Mouse (Mus musculus) small intestine, adult 2 months (tissue): ENCODE measurements at regions not wholly inside any gene's neighbourhood (a gene's known extent, or its start where the extent isn't known, plus 50 kb on each side); places are given as distances from the start of the nearest gene placed in this dataset.

Source experiments
- H3K27ac ChIP-seq: fragments of 200-500 bp; 2 replicates; pipeline ENCODE4 v1.5.1; 2012; ENCODE audit warnings: low read depth, low read length, control low read depth, inconsistent platforms; ENCODE audit not compliant: insufficient read depth
- H3K27me3 ChIP-seq: fragments of 200-500 bp; 2 replicates; pipeline ENCODE4 v1.6.1; 2012; ENCODE audit warnings: mild to moderate bottlenecking, moderate library complexity, low read length, inconsistent platforms; ENCODE audit not compliant: control insufficient read depth, insufficient read depth
- H3K36me3 ChIP-seq: fragments of 200-500 bp; 2 replicates; pipeline ENCODE4 v1.6.1; 2012; ENCODE audit warnings: mild to moderate bottlenecking, low read length, control low read depth, inconsistent platforms; ENCODE audit not compliant: control insufficient read depth, insufficient read depth
- H3K4me1 ChIP-seq: fragments of 200-500 bp; 2 replicates; pipeline ENCODE4 v1.6.1; 2012; ENCODE audit warnings: low read length, inconsistent platforms, mixed read lengths; ENCODE audit not compliant: control insufficient read depth, insufficient read depth, insufficient read length
- H3K4me3 ChIP-seq: fragments of 200-500 bp; 2 replicates; pipeline ENCODE4 v1.5.1; 2012; ENCODE audit warnings: low read depth, mild to moderate bottlenecking, control low read depth, inconsistent platforms, low read length, moderate library complexity
- CTCF ChIP-seq: fragments of 200-500 bp; IDR thresholded peaks from 2 replicates; pipeline ENCODE4 v1.5.1; 2012; ENCODE audit warnings: low read depth, mild to moderate bottlenecking, control low read depth, inconsistent platforms, low read length, moderate library complexity, mixed read lengths; ENCODE audit not compliant: insufficient replicate concordance, insufficient read length; ENCODE audit errors: extremely low read depth
- POLR2A ChIP-seq: fragments of 200-500 bp; IDR thresholded peaks from 2 replicates; pipeline ENCODE4 v1.6.1; 2012; ENCODE audit warnings: low read depth, mild to moderate bottlenecking, control low read depth, inconsistent platforms, low read length, moderate library complexity
- WGBS: fragments of 180-500 bp; shearing (Covaris S2); methylation state at CpG from one replicate; pipeline ENCODE4 v1.1.7; 2018; 5-methylcytosine and 5-hydroxymethylcytosine counted together

GRCm38 (mm10) chrX:99397344-99397743 lies 73.7 kb downstream of the Pja1 start:
- no peak for TF ChIP-seq CTCF
- no peak for TF ChIP-seq POLR2A
- Histone ChIP-seq H3K36me3 (no peaks in the 10 kb centered on the region), H3K27me3 (no peaks in the 10 kb centered on the region), H3K4me1 (no peaks in the 10 kb centered on the region), H3K27ac (no peak overlapping the region), H3K4me3 (no peak overlapping the region)
- 67% methylated on average over 8 of the region's 8 CpGs for WGBS

GRCm38 (mm10) chrX:99396180-99396579 lies 74.9 kb downstream of the Pja1 start:
- Histone ChIP-seq H3K4me1 (no peaks in the 10 kb centered on the region), H3K27ac (no peak overlapping the region), H3K27me3 (no peaks in the 10 kb centered on the region), H3K4me3 (no peak overlapping the region), H3K36me3 (no peaks in the 10 kb centered on the region)
- WGBS, result 75% methylated on average over 6 of the region's 6 CpGs
- TF ChIP-seq CTCF, result no peak
- TF ChIP-seq POLR2A, result no peak

- no peak overlapping the region for H3K27ac ChIP-seq
- 92% methylated on average over 3 of the region's 3 CpGs for WGBS
- TF ChIP-seq CTCF (no peak), POLR2A (no peak)
- H3K4me1 ChIP-seq, result no peaks in the 10 kb centered on the region
- no peaks in the 10 kb centered on the region for H3K27me3 ChIP-seq
- no peaks in the 10 kb centered on the region for H3K36me3 ChIP-seq
- no peak overlapping the region for H3K4me3 ChIP-seq
Observed at GRCm38 (mm10) chrX:99395067-99395466, 76.0 kb downstream of the Pja1 start.

GRCm38 (mm10) chrX:99391628-99392027 lies 79.4 kb downstream of the Pja1 start:
- Histone ChIP-seq H3K4me3 (no peak overlapping the region), H3K27me3 (no peaks in the 10 kb centered on the region), H3K4me1 (no peaks in the 10 kb centered on the region), H3K36me3 (no peaks in the 10 kb centered on the region), H3K27ac (no peak overlapping the region)
- 57% methylated on average over 6 of the region's 6 CpGs for WGBS
- TF ChIP-seq CTCF (no peak), POLR2A (no peak)

- Histone ChIP-seq H3K4me3 (no peak overlapping the region), H3K36me3 (no peaks in the 10 kb centered on the region), H3K4me1 (no peaks in the 10 kb centered on the region), H3K27ac (no peak overlapping the region), H3K27me3 (no peaks in the 10 kb centered on the region)
- no peak for TF ChIP-seq POLR2A
- TF ChIP-seq CTCF, result no peak
- 77% methylated on average over 2 of the region's 2 CpGs for WGBS
Observed at GRCm38 (mm10) chrX:99390462-99390838, 80.6 kb downstream of the Pja1 start.

GRCm38 (mm10) chrX:99389778-99390461 lies 81.2 kb downstream of the Pja1 start:
- no peaks in the 10 kb centered on the region for H3K27me3 ChIP-seq
- no peak overlapping the region for H3K4me3 ChIP-seq
- no peak for TF ChIP-seq POLR2A
- no peak for TF ChIP-seq CTCF
- H3K36me3 ChIP-seq, result no peaks in the 10 kb centered on the region
- H3K27ac ChIP-seq, result no peak overlapping the region
- 55% methylated on average over 12 of the region's 12 CpGs for WGBS
- no peaks in the 10 kb centered on the region for H3K4me1 ChIP-seq

- Histone ChIP-seq H3K4me1 (no peaks in the 10 kb centered on the region), H3K27me3 (no peaks in the 10 kb centered on the region), H3K4me3 (no peak overlapping the region), H3K36me3 (no peaks in the 10 kb centered on the region), H3K27ac (no peak overlapping the region)
- no peak for TF ChIP-seq CTCF
- TF ChIP-seq POLR2A, result no peak
- 85% methylated on average over 5 of the region's 5 CpGs for WGBS
Observed at GRCm38 (mm10) chrX:99370711-99371110, 100.4 kb downstream of the Pja1 start.

- TF ChIP-seq CTCF (no peak), POLR2A (no peak)
- H3K4me3 ChIP-seq, result no peak overlapping the region
- H3K36me3 ChIP-seq, result no peaks in the 10 kb centered on the region
- H3K4me1 ChIP-seq, result no peaks in the 10 kb centered on the region
- no peaks in the 10 kb centered on the region for H3K27me3 ChIP-seq
- no peak overlapping the region for H3K27ac ChIP-seq
- WGBS, result 83% methylated on average over 6 of the region's 6 CpGs
Observed at GRCm38 (mm10) chrX:99369258-99369900, 101.7 kb downstream of the Pja1 start.
